Comparison of ENCODE assay signal across 16 mouse cellular contexts in genomic region chr14:121092517-121092916, GRCm38 (mm10). TPM values are rescaled to one million over a fixed set of nuclear protein-coding genes. Genes with fewer than 3 reads are reported as not detected.
DNase-seq lines count a peak whose midpoint lies in the region; ATAC-seq and TF ChIP-seq lines count a peak whose summit lies in the region.
"Had no signal": no experiment of that assay in that cellular context is flagged by ENCODE, and none has a peak within 500 bp of the region (broad histone marks: within the 10 kb centered on the region; RNA-seq: fewer than 3 reads in every experiment).

No protein-coding gene starts in this region.

- peaks cover 11% of the 10 kb centered on the region for H3K4me1 ChIP-seq in heart, embryonic 16.5 days (ENCODE audit: control insufficient read depth, insufficient read depth, low read length)
- peaks cover 18% of the 10 kb centered on the region for H3K4me1 ChIP-seq in embryonic facial prominence, embryonic 12.5 days
- peaks cover 16% of the 10 kb centered on the region; the same call in 1 of the 2 replicates for H3K4me1 ChIP-seq in limb, embryonic 14.5 days (ENCODE audit: control insufficient read depth, insufficient read depth, low read length)
- H3K4me1 ChIP-seq in neural tube, embryonic 15.5 days: peaks cover 13% of the 10 kb centered on the region
- H3K4me1 ChIP-seq: midbrain, embryonic 12.5 days had no signal

- no peak overlapping the region for H3K4me2 ChIP-seq in heart, embryonic 16.5 days (ENCODE audit: low read depth, low read length)
- H3K4me2 ChIP-seq in embryonic facial prominence, embryonic 12.5 days (replicated peaks): no peak overlapping the region
- H3K4me2 ChIP-seq in limb, embryonic 14.5 days (replicated peaks; ENCODE audit: low read depth, low read length, severe bottlenecking): no peak overlapping the region; the same call in 1 of the 2 replicates
- no peak overlapping the region for H3K4me2 ChIP-seq in neural tube, embryonic 15.5 days
- H3K4me2 ChIP-seq: midbrain, embryonic 12.5 days had no signal

- peaks cover 13% of the 10 kb centered on the region for H3K36me3 ChIP-seq in heart, embryonic 16.5 days (ENCODE audit: control insufficient read depth, insufficient read depth)
- peaks cover 24% of the 10 kb centered on the region for H3K36me3 ChIP-seq in embryonic facial prominence, embryonic 12.5 days
- peaks cover 16% of the 10 kb centered on the region for H3K36me3 ChIP-seq in limb, embryonic 14.5 days (ENCODE audit: control insufficient read depth, insufficient read depth, low read length)
- H3K36me3 ChIP-seq in neural tube, embryonic 15.5 days: peaks cover 19% of the 10 kb centered on the region

- ATAC-seq in heart, embryonic 16.5 days (replicated peaks; ENCODE audit: extremely low read depth, insufficient read depth, low FRiP score): peak; percentile 56; the same call in 1 of the 2 replicates
- ATAC-seq in embryonic facial prominence, embryonic 12.5 days (ENCODE audit: insufficient number of reproducible peaks, insufficient read depth, low FRiP score, low TSS enrichment): no peak
- ATAC-seq in limb, embryonic 14.5 days (ENCODE audit: low FRiP score, low read depth): no peak
- no peak for ATAC-seq in neural tube, embryonic 15.5 days (ENCODE audit: low FRiP score)
- ATAC-seq: forebrain, postnatal 0 days; hindbrain, postnatal 0 days had no signal

- H3K4me3 ChIP-seq in heart, embryonic 16.5 days (ENCODE audit: low read length): no peak overlapping the region
- no peak overlapping the region for H3K4me3 ChIP-seq in embryonic facial prominence, embryonic 12.5 days
- H3K4me3 ChIP-seq in limb, embryonic 14.5 days (replicated peaks; ENCODE audit: low read length): no peak overlapping the region
- no peak overlapping the region for H3K4me3 ChIP-seq in neural tube, embryonic 15.5 days (replicated peaks)
- H3K4me3 ChIP-seq: midbrain, embryonic 12.5 days had no signal

- no peak for TF ChIP-seq POLR2A in limb, embryonic 14.5 days (IDR thresholded peaks at IDR 0.05; ENCODE audit: borderline replicate concordance, extremely low read depth, insufficient read depth, insufficient read length)

- intact Hi-C loops in heart, postnatal 25 days (cut with DNase I): no loop called here

- H3K27ac ChIP-seq in heart, embryonic 16.5 days (ENCODE audit: low read length): peak overlapping the region; percentile 25; the same call in 1 of the 2 replicates
- peak overlapping the region; percentile 26; the same call in 1 of the 2 replicates for H3K27ac ChIP-seq in embryonic facial prominence, embryonic 12.5 days
- H3K27ac ChIP-seq in limb, embryonic 14.5 days (replicated peaks; ENCODE audit: low read depth, low read length): peak overlapping the region; percentile 43; the same call in 1 of the 2 replicates
- H3K27ac ChIP-seq in neural tube, embryonic 15.5 days (replicated peaks): no peak overlapping the region
- H3K27ac ChIP-seq: hindbrain, postnatal 0 days; liver, embryonic 14.5 days; midbrain, embryonic 12.5 days had no signal

- H3K27me3 ChIP-seq in heart, embryonic 16.5 days (ENCODE audit: control insufficient read depth, insufficient read depth, low read length): no peaks in the 10 kb centered on the region
- H3K27me3 ChIP-seq in embryonic facial prominence, embryonic 12.5 days: no peaks in the 10 kb centered on the region
- no peaks in the 10 kb centered on the region for H3K27me3 ChIP-seq in limb, embryonic 14.5 days (ENCODE audit: control insufficient read depth, insufficient read depth, low read length)
- H3K27me3 ChIP-seq in neural tube, embryonic 15.5 days (replicated peaks): no peaks in the 10 kb centered on the region
- H3K27me3 ChIP-seq: midbrain, embryonic 12.5 days had no signal

- 44% methylated on average over 9 of the region's 9 CpGs for WGBS in heart, embryonic 16.5 days
- 45% methylated on average over 9 of the region's 9 CpGs for whole genome bisulfite sequencing in embryonic facial prominence, embryonic 12.5 days
- 50% methylated on average over 9 of the region's 9 CpGs for WGBS in limb, embryonic 14.5 days
- 78% methylated on average over 9 of the region's 9 CpGs for WGBS in neural tube, embryonic 15.5 days

- peaks cover 9% of the 10 kb centered on the region for H3K9me3 ChIP-seq in heart, embryonic 16.5 days (replicated peaks; ENCODE audit: control insufficient read depth, low read length)
- H3K9me3 ChIP-seq in embryonic facial prominence, embryonic 12.5 days: peaks cover 4% of the 10 kb centered on the region; the same call in 1 of the 2 replicates
- H3K9me3 ChIP-seq in limb, embryonic 14.5 days (ENCODE audit: control insufficient read depth, low read length): no peaks in the 10 kb centered on the region
- H3K9me3 ChIP-seq in neural tube, embryonic 15.5 days (replicated peaks): no peaks in the 10 kb centered on the region

- DNase-seq in heart, postnatal 25 days (ENCODE audit: low spot score): no peak
- DNase-seq in forelimb bud, embryonic 11.5 days (ENCODE audit: low read depth, low spot score): peak; percentile 29
- DNase-seq in limb, embryonic 14.5 days (ENCODE audit: low spot score): no peak
- no peak for DNase-seq in ovary, postnatal 36 days (ENCODE audit: low spot score)
- DNase-seq: adrenal gland, postnatal 25 days; cerebellum, adult 8-10 months; forebrain, postnatal 0 days; heart, adult 18-20 months; kidney, adult 8-10 months; kidney, postnatal 25 days had no signal

- H3K9ac ChIP-seq in heart, embryonic 16.5 days (ENCODE audit: low read length): 0 out of 2 replicates have a peak overlapping the region, but pooled peaks have one; percentile 26
- no peak overlapping the region for H3K9ac ChIP-seq in embryonic facial prominence, embryonic 12.5 days
- H3K9ac ChIP-seq in limb, embryonic 14.5 days (ENCODE audit: low read depth, low read length, severe bottlenecking): no peak overlapping the region
- no peak overlapping the region for H3K9ac ChIP-seq in neural tube, embryonic 15.5 days (replicated peaks)
- H3K9ac ChIP-seq: forebrain, postnatal 0 days; liver, embryonic 14.5 days; midbrain, embryonic 12.5 days had no signal

RNA-seq across cellular contexts. Expression of gene Farp1, which starts 57.5 kb away (rescaled TPM):
- 11.6 and 13.0 TPM in 2 replicates for polyA plus RNA-seq in heart, embryonic 16.5 days (2015; fragmentation: Nextera tagmentation; extraction: Ambion mirVana)
- 10 to 100 TPM; 10.7 to 12.0 TPM for total RNA-seq in heart, postnatal 25 days (2021)
- polyA plus RNA-seq in embryonic facial prominence, embryonic 12.5 days (2016; fragmentation: Nextera tagmentation; extraction: Ambion mirVana): 53.1 and 55.9 TPM in 2 replicates
- polyA plus RNA-seq in limb, embryonic 14.5 days (2012; rRNA removed): 78.5 and 91.4 TPM in 2 replicates
- polyA plus RNA-seq in limb, embryonic 14.5 days (2014; fragmentation: Nextera tagmentation; extraction: Ambion mirVana): 43.3 and 51.4 TPM in 2 replicates
- 28.1 and 28.5 TPM in 2 replicates for polyA plus RNA-seq in neural tube, embryonic 15.5 days (2015; fragmentation: Nextera tagmentation; extraction: Ambion mirVana)
